Mouse (Mus musculus) thymus, adult 18-20 months (tissue): Measurements from ENCODE around the gene Twist2.

Experiments
- DNase-seq, 2 experiments: peaks; one replicate each; pipeline ENCODE4 v3.0.0; 2022; ENCODE audit warnings: mixed read lengths in 2 of 2

Gene Twist2

DNA sequence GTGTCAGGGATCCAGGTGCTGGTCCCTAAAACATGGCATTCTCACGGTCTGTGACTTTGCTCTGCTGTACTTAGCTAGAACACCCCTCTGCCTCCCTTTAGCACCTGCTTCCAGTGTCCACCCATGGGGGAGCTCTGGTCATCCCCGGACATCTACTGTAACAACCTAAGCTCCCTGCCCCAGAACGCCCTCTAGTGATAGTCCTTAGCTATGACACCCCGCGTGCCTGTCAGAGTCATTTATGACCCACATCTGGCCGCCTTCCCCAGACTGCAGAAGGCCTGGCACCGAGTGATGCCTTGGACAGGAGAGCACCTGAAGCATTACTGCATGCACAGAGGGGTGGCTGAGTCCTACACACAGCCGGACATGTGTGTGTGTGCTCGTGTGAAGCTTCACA, 18.0 kb downstream of the Twist2 start:
- DNase-seq, result no peak

DNA sequence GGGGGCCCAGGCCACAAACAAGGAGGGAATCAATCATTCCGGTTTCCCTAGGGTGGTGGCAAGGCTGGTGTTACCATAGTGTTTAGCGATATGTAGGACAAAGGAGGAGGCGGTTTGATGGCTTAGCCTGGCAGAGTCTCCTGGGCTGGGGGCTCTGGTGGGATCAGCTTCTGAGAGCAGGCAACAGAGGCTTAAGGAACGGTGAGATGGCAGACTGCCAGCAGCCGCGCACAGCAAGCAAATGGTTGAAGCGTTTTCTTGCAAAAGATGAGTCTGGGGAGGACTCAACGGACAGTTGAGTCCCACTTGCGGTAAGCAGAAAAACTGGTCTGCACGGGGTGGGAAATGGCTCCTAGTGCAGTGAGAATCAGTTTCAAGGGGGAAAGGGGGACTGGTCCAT, 19.3 kb downstream of the Twist2 start:
- DNase-seq, result no peak

GRCm38 (mm10) chr1:91822316-91822824, 21.1 kb downstream of the Twist2 start:
- DNase-seq, result no peak

DNA sequence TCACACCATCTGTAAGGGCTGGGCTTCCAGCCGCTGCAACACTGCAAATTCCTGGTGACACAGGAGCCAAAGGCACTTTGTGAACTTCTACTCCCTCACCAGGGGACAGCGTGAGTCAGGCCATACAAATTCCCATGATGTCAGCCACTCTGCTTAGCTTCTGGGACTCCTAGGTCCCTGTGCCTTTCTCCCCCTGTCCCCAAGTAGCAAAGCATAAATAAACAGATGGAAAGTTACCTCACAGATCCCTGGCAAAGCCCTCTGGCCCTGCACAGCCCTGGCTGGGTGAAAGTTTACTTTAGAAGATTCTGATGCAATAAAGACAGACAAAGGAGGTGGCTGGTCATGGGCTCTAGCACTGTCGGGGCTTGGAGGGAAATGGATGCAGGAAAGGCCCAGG, 22.3 kb downstream of the Twist2 start:
- no peak for DNase-seq

GRCm38 (mm10) chr1:91823951-91824350, 22.7 kb downstream of the Twist2 start:
- no peak for DNase-seq

GRCm38 (mm10) chr1:91825261-91825660, 24.0 kb downstream of the Twist2 start:
- no peak for DNase-seq

DNA sequence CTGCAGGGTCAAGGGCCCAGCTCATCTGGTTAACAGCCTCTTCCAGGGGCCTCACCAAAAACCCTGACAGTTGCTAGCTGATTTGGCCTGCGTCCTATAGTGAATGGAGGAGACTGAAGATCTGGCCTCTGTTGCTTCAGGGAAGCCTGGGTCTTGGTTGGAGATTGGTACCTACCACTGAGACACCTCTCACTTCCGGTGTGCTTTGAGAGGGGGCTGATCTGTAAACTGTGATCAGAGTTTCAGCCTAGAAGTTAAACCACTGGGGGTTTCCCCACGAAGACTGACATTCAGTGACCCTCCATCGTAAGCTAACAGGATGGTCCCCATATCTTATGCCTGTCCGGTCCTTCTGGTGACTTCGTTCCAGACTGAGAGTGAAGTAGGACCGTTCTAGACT, 30.7 kb downstream of the Twist2 start:
- no peak for DNase-seq

GRCm38 (mm10) chr1:91839557-91839956, 38.3 kb downstream of the Twist2 start:
- DNase-seq, result no peak

DNA sequence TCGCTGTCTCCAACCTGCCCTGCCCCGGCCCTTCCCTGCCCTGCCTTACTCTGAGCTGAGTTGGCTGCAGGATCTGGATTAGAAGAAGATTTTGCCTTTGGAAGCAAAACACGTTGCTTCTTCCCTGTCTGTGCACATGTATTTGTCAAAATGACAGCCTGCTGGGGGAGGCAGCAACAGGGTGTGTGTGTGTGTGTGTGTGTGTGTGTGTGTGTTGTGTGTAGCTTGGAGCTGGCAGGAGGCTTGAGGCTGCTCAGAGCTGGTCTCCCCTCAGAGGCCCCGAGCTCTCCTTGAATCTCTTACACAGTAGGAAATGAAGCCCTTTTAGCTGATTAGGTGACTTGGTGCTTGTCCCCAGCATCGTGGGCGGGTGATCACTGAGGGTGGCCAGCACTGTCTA, 38.7 kb downstream of the Twist2 start:
- no peak for DNase-seq

DNA sequence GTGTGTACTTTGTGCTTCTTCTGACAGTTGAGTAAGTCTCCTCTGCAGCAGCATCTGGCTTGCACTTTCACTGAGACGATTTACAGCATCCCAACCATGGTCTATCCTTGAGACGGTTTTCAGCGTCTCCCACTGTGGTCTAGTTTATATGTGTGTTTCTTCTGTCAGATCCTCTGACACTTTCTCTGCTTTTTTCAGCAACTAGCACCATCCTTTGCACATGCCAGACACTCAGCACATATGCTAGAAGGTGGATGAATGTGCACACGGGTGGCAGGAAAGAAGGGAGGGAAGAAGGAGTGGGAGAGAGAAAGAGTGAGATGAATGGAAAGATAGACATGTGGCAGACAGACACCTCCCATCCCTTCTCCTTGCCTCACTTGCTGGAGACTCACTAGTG, 43.0 kb downstream of the Twist2 start:
- DNase-seq, result no peak

- no peak for DNase-seq
These were observed 43.6 kb downstream of the Twist2 start for GRCm38 (mm10) chr1:91844681-91845379.

DNA sequence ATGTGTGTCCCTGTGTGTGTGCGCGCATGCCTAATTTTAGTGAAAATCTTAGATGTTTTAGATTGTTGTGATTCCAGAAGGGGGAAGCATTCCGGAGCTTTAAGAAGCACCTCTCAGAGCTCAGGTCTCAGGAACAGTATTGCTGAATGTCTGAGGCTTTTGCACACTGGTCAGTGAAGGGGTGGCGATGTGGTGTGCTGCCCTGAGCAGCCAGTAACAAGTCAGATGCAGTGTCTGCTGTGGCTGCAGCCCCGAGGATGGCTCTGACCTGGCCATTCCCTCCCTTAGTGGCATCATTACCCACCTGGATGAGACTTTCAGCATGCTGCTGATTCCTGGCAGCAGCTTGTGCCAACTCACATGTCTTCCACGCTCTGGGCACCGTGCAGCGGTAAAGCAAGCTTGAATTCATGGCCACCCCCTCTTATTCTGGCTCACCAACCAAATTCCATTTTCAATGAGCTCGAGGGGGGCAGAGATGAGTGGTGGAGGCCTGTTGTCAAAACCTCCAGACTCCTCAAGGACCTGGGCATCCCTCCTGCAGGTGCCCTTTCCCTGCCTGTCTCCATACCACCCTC, 44.2 kb downstream of the Twist2 start:
- no peak for DNase-seq

- no peak for DNase-seq
These were observed 50.0 kb downstream of the Twist2 start for GRCm38 (mm10) chr1:91851300-91851699.

DNA sequence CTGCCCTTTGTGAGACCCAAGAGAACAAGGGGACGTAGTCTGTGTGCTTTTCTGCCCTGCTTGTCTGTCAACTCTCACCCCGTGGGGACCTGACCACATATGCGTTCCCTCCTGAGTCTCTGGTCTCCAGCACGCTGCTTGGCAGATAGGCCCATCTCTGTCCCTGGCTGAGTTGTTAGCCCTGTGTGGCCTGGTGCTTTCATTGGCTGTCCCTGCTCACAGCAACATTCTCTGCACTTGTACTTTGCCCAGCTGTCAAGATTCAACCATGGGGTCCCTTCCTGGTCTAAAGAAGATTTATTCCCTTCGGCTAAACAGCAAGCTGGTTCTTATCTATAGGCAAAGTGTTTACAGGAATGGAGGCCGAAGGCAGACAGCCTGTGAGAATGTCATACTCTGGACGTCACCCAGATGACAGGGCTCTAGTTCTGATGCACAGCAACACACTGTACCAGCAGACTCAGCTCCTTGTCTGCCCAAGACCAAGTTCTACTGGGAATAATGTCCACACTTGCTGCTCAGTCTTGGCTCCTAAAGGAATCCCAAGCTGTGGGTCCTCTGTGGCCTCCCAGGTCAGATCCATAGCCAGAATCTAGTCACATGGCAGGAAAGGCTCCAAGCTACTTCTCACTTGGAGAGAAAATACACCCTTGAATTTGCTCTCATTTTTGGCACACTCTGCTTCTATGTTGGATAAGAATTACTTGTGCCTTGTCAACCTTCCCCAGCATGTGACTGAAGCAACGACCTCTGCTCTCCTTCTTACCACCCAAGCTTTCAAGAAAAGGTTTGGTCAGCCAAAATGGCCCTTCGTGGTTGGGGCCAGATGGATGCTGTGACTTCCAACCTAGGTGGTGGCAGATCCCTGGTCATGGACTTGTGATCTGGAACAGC, 55.8 kb downstream of the Twist2 start:
- no peak for DNase-seq

GRCm38 (mm10) chr1:91858101-91858790, 57.0 kb downstream of the Twist2 start:
- DNase-seq, result no peak

DNA sequence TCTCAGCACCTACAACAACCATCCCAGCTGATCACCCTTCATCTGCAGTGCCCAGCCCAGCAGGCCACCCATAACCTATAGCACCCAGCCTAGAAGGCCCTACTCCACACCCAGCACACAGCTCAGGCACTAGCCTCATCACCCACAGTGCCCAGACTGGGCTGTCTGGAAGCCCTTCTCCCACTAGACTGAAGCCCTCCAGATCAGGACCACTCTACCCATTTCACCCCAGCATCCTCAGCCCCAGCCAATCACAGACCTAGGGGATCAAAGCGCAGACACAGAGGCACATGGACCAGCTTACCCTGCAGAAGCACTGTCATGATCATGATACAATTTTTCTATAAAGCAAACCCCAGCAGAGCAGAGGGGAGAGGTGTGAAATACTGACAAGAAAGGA, 57.6 kb downstream of the Twist2 start:
- no peak for DNase-seq

- no peak for DNase-seq
These were observed 60.2 kb downstream of the Twist2 start for GRCm38 (mm10) chr1:91861511-91861910.

- no peak for DNase-seq
These were observed 64.7 kb downstream of the Twist2 start for GRCm38 (mm10) chr1:91866001-91866400.

- no peak for DNase-seq
These were observed 69.8 kb downstream of the Twist2 start for GRCm38 (mm10) chr1:91871101-91871500.

GRCm38 (mm10) chr1:91872388-91873059, 71.3 kb downstream of the Twist2 start:
- DNase-seq, result no peak

DNA sequence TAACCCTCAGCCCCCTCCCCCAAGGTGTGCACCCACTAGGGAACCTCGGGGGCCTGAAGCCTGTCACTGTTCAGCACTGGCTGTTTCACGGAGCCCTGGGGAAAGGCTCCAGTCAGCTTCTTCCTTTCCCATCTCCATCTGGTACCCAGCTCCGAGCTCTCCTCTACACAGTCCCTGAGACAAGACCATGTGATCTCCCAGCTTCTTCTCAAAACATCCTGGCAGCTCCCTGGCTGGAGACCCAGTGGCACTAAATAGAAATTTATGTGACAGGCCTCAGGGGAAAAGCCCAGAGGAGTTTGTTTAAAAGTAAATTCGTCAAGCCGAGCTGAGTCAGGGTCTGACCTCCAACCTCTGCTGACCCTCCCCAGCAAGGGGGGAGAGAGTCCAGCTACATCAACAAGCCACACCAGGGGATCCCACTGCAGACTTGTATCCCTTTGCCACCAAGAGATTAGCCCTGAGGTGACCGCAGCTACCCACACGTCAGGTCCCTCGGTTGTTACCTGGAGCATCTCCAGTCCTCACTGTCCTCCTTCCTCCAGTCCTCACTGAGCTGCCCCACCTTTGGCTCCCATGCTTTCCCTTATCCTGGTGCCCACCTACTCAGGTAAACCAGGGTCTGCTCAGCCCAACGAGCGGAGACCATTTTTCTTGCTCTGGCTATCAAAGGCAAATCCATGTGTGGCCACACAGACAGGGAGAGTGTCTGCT, 72.5 kb downstream of the Twist2 start:
- no peak for DNase-seq

- peak in 1 of 2 experiments; percentile 14 for DNase-seq
These were observed 73.4 kb downstream of the Twist2 start for GRCm38 (mm10) chr1:91874633-91875032.
